Mouse (Mus musculus): ENCODE measurements around the gene Mta2. TPM values are rescaled to one million over a fixed set of nuclear protein-coding genes. Genes with fewer than 3 reads are reported as not detected.

The Mta2 gene
- polyA plus RNA-seq, 1 experiment from 2014 or later: 126 TPM

DNA sequence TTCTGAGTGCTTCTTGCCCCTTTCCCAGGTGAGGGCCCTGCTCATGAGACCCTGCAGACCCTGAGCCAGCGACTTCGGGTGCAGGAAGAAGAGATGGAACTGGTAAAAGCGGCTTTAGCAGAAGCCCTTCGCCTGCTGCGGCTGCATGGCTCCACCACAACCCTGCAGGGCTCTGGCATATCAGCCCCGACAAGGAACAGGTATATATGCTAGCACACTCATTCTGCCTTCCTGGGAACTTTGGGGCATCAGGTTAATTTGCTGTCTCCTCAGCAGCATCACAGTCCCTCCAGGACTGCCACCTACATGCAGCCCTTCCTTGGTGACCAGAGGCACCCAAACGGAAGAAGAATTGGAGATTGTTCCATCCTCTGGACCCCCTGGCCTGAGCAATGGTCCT, 10.9 kb upstream of the Mta2 start:
- no peak overlapping the region for H3K27ac ChIP-seq (replicated peaks)
- H3K4me2 ChIP-seq: peak overlapping the region; percentile 71
- peaks cover 21% of the 10 kb centered on the region for H3K36me3 ChIP-seq
- 0 out of 2 replicates have a peak overlapping the region, but pooled peaks have one; percentile 54 for H3K4me3 ChIP-seq
- WGBS: 82% methylated on average over 7 of the region's 7 CpGs
- H3K27me3 ChIP-seq: no peaks in the 10 kb centered on the region
- ATAC-seq (ENCODE audit: low read depth): no peak
- no peaks in the 10 kb centered on the region for H3K9me3 ChIP-seq
- H3K4me1 ChIP-seq (replicated peaks): peaks cover 23% of the 10 kb centered on the region
- H3K9ac ChIP-seq: peak overlapping the region; percentile 79

DNA sequence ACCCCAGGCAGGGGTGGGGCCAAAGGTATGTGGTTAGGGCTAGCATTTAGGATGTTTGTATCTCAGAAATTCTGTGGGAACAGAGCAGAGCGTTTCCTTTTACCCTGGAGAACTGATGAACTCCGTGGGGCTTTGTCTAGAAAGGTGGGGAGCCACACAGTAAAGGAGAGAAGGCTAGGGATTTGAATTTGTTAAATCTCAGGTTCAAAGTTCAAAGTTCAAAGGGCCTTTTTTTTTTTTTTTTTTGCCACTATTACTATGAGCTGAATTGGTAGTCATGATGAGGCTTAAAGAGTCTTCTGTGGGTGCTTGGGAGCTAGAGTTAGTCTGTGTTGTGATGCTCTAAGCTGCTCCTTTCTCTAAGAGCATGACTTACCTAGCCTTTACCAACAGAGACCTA, 4.9 kb upstream of the Mta2 start:
- 88% methylated on average over 2 of the region's 2 CpGs for WGBS

DNA sequence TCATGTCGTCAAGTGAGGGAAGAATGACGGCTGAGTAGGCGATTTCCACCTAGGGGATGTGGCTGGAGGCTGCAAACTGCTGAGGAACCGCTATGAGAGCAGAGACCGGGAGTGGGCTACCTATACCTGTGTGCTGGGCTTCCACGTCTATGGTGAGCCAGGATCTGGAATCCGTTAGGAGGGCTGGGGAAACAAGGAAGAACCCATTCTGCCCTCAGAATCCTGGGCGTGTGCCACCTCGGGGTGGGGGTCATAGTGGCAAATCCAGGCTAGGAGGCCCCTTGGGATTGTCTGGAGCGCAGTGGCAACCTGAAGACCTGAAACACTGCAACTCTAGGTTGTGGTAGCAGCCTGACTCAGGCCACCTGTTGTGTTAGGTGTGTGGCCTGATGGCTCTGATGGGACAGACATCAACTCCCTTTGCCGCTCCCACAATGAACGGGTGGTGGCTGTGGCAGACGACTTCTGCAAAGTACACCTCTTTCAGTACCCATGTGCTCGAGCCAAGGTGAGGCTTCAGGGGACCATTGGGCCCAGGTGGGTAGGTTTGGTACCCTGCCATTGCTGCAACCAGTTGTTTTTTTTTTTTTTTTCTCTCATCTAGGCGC, 1.0 kb upstream of the Mta2 start:
- 79% methylated on average over 15 of the region's 15 CpGs for WGBS
- H3K9ac ChIP-seq: peak overlapping the region; percentile 100
- no peak; the same call in 1 of the 2 replicates for ATAC-seq (ENCODE audit: low read depth)
- no peak overlapping the region for H3K27ac ChIP-seq (replicated peaks)
- H3K4me2 ChIP-seq: peak overlapping the region; percentile 77
- H3K27me3 ChIP-seq: no peaks in the 10 kb centered on the region
- peak overlapping the region; percentile 96; the same call in 1 of the 2 replicates for H3K4me3 ChIP-seq
- no peaks in the 10 kb centered on the region for H3K9me3 ChIP-seq
- peaks cover 44% of the 10 kb centered on the region for H3K4me1 ChIP-seq (replicated peaks)
- H3K36me3 ChIP-seq: peaks cover 26% of the 10 kb centered on the region

More for the DNA sequence above, 4.9 kb upstream of the Mta2 start:
- Histone ChIP-seq H3K4me1 (replicated peaks) (peaks cover 13% of the 10 kb centered on the region), H3K4me2 (no peak overlapping the region), H3K27me3 (no peaks in the 10 kb centered on the region), H3K9me3 (no peaks in the 10 kb centered on the region), H3K27ac (replicated peaks) (no peak overlapping the region), H3K4me3 (no peak overlapping the region), H3K36me3 (peaks cover 8% of the 10 kb centered on the region), H3K9ac (no peak overlapping the region)
- no peak for ATAC-seq (ENCODE audit: low read depth)

DNA sequence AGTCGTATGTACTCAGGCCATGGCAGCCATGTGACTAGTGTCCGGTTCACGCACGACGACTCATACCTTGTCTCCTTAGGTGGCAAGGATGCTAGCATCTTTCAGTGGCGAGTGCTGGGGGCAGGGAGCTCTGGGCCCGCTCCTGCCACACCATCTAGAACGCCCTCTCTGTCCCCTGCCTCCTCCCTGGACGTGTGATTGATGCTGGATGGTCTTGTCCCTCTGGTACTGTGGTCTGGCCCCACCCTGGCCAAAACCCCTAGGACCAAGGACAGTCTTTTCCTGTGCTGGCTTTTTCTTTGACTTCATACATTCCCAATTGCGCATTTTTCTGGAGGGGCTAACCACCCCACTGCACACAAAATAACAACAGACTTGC, 550 bp upstream of the Mta2 start:
- Histone ChIP-seq H3K27ac (replicated peaks) (peak overlapping the region; percentile 95), H3K9ac (peak overlapping the region; percentile 100), H3K4me2 (peak overlapping the region; percentile 77), H3K36me3 (peaks cover 31% of the 10 kb centered on the region), H3K4me1 (replicated peaks) (peaks cover 44% of the 10 kb centered on the region), H3K9me3 (no peaks in the 10 kb centered on the region), H3K4me3 (peak overlapping the region; percentile 96), H3K27me3 (no peaks in the 10 kb centered on the region)
- 22% methylated on average over 10 of the region's 10 CpGs for WGBS
- ATAC-seq (ENCODE audit: low read depth): peak; percentile 25

DNA sequence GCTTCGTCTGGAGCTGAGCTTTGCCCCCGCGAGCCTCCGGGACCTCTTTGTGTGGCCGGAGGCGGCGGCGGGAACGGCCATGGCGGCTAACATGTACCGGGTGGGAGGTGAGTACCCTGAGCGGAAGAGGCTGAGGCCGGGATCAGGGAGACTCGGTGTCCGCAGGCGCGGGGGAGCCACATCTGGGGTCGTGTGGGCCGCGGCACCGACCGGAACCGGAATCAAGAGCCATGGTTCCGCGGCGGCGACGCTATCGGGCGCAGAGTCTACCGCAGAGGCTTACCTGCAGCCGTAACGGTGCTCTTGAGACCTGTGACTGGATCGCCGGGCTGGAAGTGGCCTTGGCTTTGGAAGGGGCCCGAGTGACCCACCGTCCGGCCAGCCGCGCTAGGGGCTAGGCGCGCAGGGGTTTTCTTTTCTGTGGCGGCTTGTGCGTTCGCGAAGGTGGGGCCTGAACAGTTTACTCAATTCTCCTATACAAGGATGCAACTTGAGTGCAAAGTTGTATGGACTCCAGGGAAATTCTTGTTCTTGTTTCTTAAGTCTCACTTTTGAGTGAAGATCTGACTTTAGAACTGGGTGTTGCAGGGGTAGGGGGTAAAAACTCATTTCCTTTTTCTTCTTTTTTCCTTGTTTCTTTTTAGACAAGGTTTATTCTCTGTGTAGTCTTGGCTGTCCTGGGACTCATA, 745 bp downstream of the Mta2 start:
- under 1% methylated on average over 46 of the region's 46 CpGs for WGBS

DNA sequence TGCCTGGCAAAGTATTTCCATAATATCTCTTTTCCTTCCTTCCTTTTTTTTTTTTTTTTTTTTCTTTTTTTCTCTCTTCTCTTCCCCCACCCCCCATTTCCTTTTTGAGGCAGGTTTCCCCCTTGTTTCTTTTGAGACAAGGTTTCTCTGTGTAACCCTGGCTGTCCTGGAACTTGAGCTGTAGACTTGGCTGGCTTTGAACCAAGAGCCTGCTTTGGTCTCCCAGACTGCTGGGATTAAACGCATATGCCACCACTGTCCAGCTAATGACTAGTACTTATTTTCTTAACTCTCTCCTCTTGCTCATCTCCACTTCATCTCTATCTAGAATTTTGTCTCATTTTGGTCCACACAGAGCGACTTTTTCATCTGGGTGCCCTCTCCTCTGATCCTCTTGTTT, 1.4 kb downstream of the Mta2 start:
- Histone ChIP-seq H3K9me3 (no peaks in the 10 kb centered on the region), H3K4me3 (peak overlapping the region; percentile 96), H3K9ac (peak overlapping the region; percentile 100), H3K4me1 (replicated peaks) (peaks cover 44% of the 10 kb centered on the region), H3K27me3 (no peaks in the 10 kb centered on the region), H3K27ac (replicated peaks) (no peak overlapping the region), H3K4me2 (peak overlapping the region; percentile 77), H3K36me3 (peaks cover 40% of the 10 kb centered on the region)
- 82% methylated on average over 2 of the region's 2 CpGs for WGBS
- no peak for ATAC-seq (ENCODE audit: low read depth)

More for the DNA sequence above, 745 bp downstream of the Mta2 start:
- Histone ChIP-seq H3K9me3 (no peaks in the 10 kb centered on the region), H3K27me3 (no peaks in the 10 kb centered on the region), H3K4me3 (peak overlapping the region; percentile 96), H3K27ac (replicated peaks) (peak overlapping the region; percentile 95), H3K9ac (peak overlapping the region; percentile 100), H3K4me1 (replicated peaks) (peaks cover 44% of the 10 kb centered on the region), H3K4me2 (peak overlapping the region; percentile 77), H3K36me3 (peaks cover 37% of the 10 kb centered on the region)
- no peak; the same call in 1 of the 2 replicates for ATAC-seq (ENCODE audit: low read depth)

DNA sequence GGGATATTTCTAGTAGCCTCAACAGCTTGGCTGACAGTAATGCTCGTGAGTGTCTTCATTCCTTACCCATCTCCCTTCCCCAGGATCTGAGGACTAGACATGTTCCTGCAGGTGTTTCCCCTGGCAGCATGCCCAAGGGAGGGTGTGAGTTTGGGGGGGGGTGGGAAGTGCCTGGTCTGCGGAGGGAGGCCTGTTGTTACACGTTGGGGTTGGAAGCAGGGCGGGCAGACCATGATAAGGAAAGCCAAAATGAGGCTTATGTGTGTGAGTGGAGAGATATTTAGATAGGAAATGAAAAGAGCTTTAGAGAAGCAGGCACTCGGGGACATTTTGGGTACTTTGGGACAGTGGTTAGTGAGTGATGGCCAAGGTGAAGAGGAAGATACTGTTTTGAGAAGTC, 2.4 kb downstream of the Mta2 start:
- WGBS: 70% methylated on average over 5 of the region's 5 CpGs
- Histone ChIP-seq H3K27ac (replicated peaks) (0 out of 2 replicates have a peak overlapping the region, but pooled peaks have one; percentile 4), H3K9ac (peak overlapping the region; percentile 55), H3K4me3 (peak overlapping the region; percentile 9), H3K4me2 (peak overlapping the region; percentile 77), H3K27me3 (no peaks in the 10 kb centered on the region), H3K4me1 (replicated peaks) (peaks cover 44% of the 10 kb centered on the region), H3K9me3 (no peaks in the 10 kb centered on the region), H3K36me3 (peaks cover 51% of the 10 kb centered on the region)
- ATAC-seq (ENCODE audit: low read depth): no peak

DNA sequence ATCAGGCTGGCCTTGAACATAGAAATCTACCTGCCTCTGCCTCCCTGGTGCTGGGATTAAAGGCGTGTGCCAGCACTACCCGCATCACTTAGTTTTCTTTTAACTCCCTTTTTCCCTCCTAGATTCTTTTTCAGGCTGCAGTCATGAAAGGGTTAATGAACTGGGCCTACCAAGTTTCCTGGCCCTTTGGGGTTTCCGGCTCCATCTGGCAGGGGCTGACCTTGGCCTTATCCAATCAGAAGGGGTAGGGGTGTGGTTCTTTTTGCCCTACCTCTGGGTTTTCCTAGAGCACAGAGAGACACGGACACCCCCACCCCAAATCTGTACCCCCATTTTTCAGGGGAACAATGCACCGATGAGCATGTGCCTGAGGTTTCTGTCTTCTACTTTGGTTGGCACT, 3.1 kb downstream of the Mta2 start:
- 40% methylated on average over 5 of the region's 5 CpGs for WGBS
- peak overlapping the region; percentile 55 for H3K9ac ChIP-seq
- peaks cover 44% of the 10 kb centered on the region for H3K4me1 ChIP-seq (replicated peaks)
- peak overlapping the region; percentile 77 for H3K4me2 ChIP-seq
- no peaks in the 10 kb centered on the region for H3K27me3 ChIP-seq
- H3K4me3 ChIP-seq: peak overlapping the region; percentile 21
- ATAC-seq (ENCODE audit: low read depth): no peak
- no peak overlapping the region for H3K27ac ChIP-seq (replicated peaks)
- H3K9me3 ChIP-seq: no peaks in the 10 kb centered on the region
- peaks cover 57% of the 10 kb centered on the region for H3K36me3 ChIP-seq

DNA sequence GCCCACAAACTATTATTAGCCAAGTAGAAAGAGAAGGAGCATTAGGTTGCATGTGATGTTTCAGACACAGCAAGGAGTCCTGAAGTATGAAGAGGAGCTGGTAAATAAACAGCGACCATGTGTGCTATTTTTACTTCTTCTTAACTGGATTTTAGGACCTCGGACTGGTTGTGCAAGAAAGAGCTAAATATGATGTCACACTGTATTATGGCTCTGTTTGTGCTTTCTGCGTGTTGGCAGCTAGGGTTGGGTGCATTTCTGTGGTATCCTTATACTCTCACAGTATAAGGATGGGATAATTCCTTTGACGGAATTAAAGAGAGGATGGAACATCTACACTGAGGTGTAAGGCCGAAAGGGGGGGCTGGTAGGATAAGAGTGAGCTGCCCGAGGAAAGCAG, 3.6 kb downstream of the Mta2 start:
- H3K36me3 ChIP-seq: peaks cover 62% of the 10 kb centered on the region
- H3K4me2 ChIP-seq: peak overlapping the region; percentile 77
- peaks cover 42% of the 10 kb centered on the region for H3K4me1 ChIP-seq (replicated peaks)
- 90% methylated on average over 6 of the region's 6 CpGs for WGBS
- no peak for ATAC-seq (ENCODE audit: low read depth)
- no peak overlapping the region for H3K27ac ChIP-seq (replicated peaks)
- H3K9ac ChIP-seq: peak overlapping the region; percentile 55; the same call in 1 of the 2 replicates
- no peaks in the 10 kb centered on the region for H3K27me3 ChIP-seq
- peak overlapping the region; percentile 21; the same call in 1 of the 2 replicates for H3K4me3 ChIP-seq
- no peaks in the 10 kb centered on the region for H3K9me3 ChIP-seq

DNA sequence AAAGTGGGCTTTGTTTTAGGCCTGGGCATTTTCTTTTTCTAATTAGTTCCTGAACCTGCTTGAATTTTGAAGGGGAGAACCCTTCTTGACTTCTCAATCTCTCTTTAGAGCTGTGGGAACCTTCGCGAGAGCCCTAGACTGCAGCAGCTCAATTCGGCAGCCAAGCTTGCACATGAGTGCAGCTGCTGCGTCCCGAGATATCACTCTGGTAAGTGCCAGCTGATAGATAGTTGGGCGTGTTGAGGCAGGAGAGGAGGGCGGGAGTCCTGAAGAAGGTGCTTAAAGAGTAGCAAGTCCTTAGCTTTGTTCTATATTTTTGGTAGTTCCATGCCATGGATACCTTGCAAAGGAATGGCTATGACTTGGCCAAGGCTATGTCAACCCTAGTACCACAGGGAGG, 5.3 kb downstream of the Mta2 start:
- Histone ChIP-seq H3K4me1 (replicated peaks) (peaks cover 37% of the 10 kb centered on the region), H3K9ac (no peak overlapping the region), H3K27me3 (no peaks in the 10 kb centered on the region), H3K27ac (replicated peaks) (no peak overlapping the region), H3K36me3 (peaks cover 79% of the 10 kb centered on the region), H3K4me2 (no peak overlapping the region), H3K4me3 (no peak overlapping the region), H3K9me3 (no peaks in the 10 kb centered on the region)
- ATAC-seq (ENCODE audit: low read depth): no peak
- 94% methylated on average over 7 of the region's 7 CpGs for WGBS

DNA sequence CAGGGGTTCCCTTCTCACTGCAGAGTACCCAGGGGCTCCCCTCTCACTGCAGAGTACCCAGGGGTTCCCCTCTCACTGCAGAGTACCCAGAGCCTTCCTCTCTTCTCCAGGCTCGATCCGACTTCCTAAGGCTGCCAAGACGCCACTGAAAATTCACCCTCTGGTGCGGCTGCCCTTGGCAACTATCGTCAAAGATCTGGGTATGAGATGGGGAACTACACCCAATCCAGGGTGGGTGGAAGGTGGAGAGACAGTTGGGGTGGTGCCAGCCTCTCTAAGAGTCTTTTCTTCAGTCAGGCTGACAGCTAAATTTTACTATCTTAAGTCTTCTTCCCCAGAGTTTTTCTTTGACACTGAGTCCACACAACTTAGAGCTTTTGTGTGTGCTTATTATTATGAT, 8.5 kb downstream of the Mta2 start:
- H3K4me2 ChIP-seq: no peak overlapping the region
- WGBS: 97% methylated on average over 5 of the region's 5 CpGs
- H3K4me3 ChIP-seq: no peak overlapping the region
- H3K9me3 ChIP-seq: no peaks in the 10 kb centered on the region
- ATAC-seq (ENCODE audit: low read depth): no peak
- no peak overlapping the region for H3K9ac ChIP-seq
- H3K27ac ChIP-seq (replicated peaks): no peak overlapping the region
- no peaks in the 10 kb centered on the region for H3K27me3 ChIP-seq
- H3K4me1 ChIP-seq (replicated peaks): peaks cover 37% of the 10 kb centered on the region
- peaks cover 77% of the 10 kb centered on the region for H3K36me3 ChIP-seq

DNA sequence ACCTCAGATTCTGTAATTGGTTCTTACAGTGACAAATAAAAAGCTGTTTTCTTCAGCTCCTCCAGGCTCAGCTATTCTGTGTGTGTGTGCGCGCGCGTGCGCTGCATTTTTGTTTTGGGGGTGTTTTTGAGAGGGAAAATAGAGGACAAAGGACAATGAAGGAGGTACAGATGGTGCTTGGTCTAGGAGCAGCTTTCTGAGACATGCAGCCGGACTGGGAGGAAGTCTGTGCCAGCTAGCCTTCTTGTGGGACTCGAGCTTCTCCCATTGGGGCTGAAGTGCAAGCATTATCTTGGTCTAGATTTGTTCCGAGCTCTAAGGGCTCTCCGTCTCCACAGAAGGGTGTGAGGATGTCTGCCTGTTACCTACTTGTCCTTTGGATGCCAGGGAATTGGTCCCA, 10.6 kb downstream of the Mta2 start:
- Histone ChIP-seq H3K9me3 (no peaks in the 10 kb centered on the region), H3K36me3 (peaks cover 76% of the 10 kb centered on the region), H3K4me3 (peak overlapping the region; percentile 82; the same call in 1 of the 2 replicates), H3K27me3 (no peaks in the 10 kb centered on the region), H3K4me2 (no peak overlapping the region), H3K9ac (peak overlapping the region; percentile 77), H3K27ac (replicated peaks) (peak overlapping the region; percentile 94), H3K4me1 (replicated peaks) (peaks cover 45% of the 10 kb centered on the region)
- WGBS: 82% methylated on average over 9 of the region's 9 CpGs
- ATAC-seq (ENCODE audit: low read depth): no peak
